Mouse (Mus musculus) liver, embryonic 16.5 days (tissue): Measurements from ENCODE around the gene Zfp467. TPM values are rescaled to one million over a fixed set of nuclear protein-coding genes. Genes with fewer than 3 reads are reported as not detected.

Source experiments
- ATAC-seq: fragments of 200-750 bp; cut with Nextera tagmentation; 2 replicates; pipeline ENCODE4 v1.8.0; 2017; ENCODE audit warnings: low read depth, mild to moderate bottlenecking, moderate number of reproducible peaks, moderate library complexity
- H3K27ac ChIP-seq: fragments of 300-500 bp; sonication (generic); 2 replicates; pipeline ENCODE4 v1.5.1; 2014; ENCODE audit warnings: mild to moderate bottlenecking, low read length
- H3K27me3 ChIP-seq: fragments of 300-500 bp; sonication (generic); 2 replicates; pipeline ENCODE4 v1.6.1; 2014; ENCODE audit warnings: low read depth, low read length, mixed read lengths; ENCODE audit not compliant: control insufficient read depth, insufficient read depth
- H3K36me3 ChIP-seq: fragments of 300-500 bp; sonication (generic); 2 replicates; pipeline ENCODE4 v1.6.1; 2014; ENCODE audit warnings: mild to moderate bottlenecking; ENCODE audit not compliant: control insufficient read depth, insufficient read depth
- H3K4me1 ChIP-seq: fragments of 300-500 bp; sonication (generic); 2 replicates; pipeline ENCODE4 v1.6.1; 2014; ENCODE audit warnings: low read depth, low read length, mixed read lengths; ENCODE audit not compliant: control insufficient read depth
- H3K4me2 ChIP-seq: fragments of 300-500 bp; sonication (generic); 2 replicates; pipeline ENCODE4 v1.6.1; 2014; ENCODE audit warnings: low read depth, low read length, mixed read lengths
- H3K4me3 ChIP-seq: fragments of 300-500 bp; sonication (generic); 2 replicates; pipeline ENCODE4 v1.5.1; 2014; ENCODE audit warnings: low read depth, mild to moderate bottlenecking, low read length
- H3K9ac ChIP-seq: fragments of 300-500 bp; sonication (generic); 2 replicates; pipeline ENCODE4 v1.6.1; 2014; ENCODE audit warnings: low read depth, low read length
- H3K9me3 ChIP-seq: fragments of 300-500 bp; sonication (generic); replicated peaks from 2 replicates; pipeline ENCODE4 v1.6.1; 2016; ENCODE audit warnings: low read length; ENCODE audit not compliant: control insufficient read depth
- WGBS: fragments of 180-500 bp; shearing (Covaris S2); extraction: QIAGEN DNeasy Blood & Tissue Kit; methylation state at CpG from one replicate; pipeline ENCODE4 v1.1.7; 2014; ENCODE audit not compliant: insufficient replicate concordance; 5-methylcytosine and 5-hydroxymethylcytosine counted together
- polyA plus RNA-seq: library from polyadenylated mRNA; unstranded; fragments of >200 nt; fragmentation: Nextera tagmentation; extraction: Ambion mirVana; gene quantifications from 2 replicates; pipeline ENCODE4 v1.2.1, GENCODE M21; 2015

Gene Zfp467
- polyA plus RNA-seq, 1 experiment from 2014 or later = 2.8 TPM

DNA sequence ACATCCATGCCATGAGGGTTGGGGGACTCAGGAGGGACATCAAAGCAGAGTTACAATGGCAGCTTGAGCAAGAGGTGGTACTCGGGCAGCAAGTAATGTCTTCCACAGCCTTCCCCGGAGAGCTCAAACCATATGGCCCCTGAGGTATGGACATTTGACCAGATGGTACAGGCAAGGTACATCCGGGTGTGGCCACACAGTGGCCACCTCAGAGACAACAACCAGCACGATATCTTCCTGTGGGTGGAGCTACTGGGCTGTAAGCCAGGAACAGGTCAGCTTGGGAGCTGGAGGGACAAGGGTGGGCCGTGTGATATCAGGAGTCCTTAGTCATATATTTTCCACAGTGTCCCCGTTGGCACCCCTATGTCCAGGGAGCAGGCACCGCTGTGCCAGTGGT lies 21.9 kb upstream of the Zfp467 start:
- no peak overlapping the region for H3K9ac ChIP-seq
- peaks cover 3% of the 10 kb centered on the region for H3K4me1 ChIP-seq
- no peak overlapping the region for H3K27ac ChIP-seq
- H3K27me3 ChIP-seq = no peaks in the 10 kb centered on the region
- H3K9me3 ChIP-seq = no peaks in the 10 kb centered on the region
- WGBS = 60% methylated on average over 7 of the region's 7 CpGs
- H3K4me2 ChIP-seq = no peak overlapping the region
- no peaks in the 10 kb centered on the region for H3K36me3 ChIP-seq
- no peak for ATAC-seq
- no peak overlapping the region for H3K4me3 ChIP-seq

DNA sequence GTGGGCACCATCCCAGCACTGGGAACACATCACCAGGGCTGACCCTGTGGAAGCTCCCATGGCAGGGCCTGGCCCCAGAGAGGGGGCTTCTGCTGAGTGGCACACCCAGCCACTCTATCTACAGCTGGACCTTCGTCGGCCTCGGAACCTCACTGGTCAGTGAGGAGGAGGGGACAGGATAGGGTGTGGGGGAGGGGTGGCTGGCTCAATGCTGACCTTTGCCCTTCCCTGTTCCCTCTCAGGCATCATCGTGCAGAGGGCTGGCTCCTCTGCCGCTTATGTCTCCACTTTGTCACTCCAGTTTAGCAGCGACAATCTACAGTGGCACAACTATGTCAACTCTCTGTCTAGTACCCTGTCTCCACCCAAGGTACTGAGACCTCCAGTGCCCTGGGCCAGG lies 21.1 kb upstream of the Zfp467 start:
- Histone ChIP-seq H3K4me1 (peaks cover 3% of the 10 kb centered on the region), H3K4me3 (no peak overlapping the region), H3K4me2 (no peak overlapping the region), H3K27ac (no peak overlapping the region), H3K9me3 (no peaks in the 10 kb centered on the region), H3K36me3 (no peaks in the 10 kb centered on the region), H3K27me3 (no peaks in the 10 kb centered on the region), H3K9ac (no peak overlapping the region)
- peak; percentile 16; the same call in 1 of the 2 replicates for ATAC-seq
- WGBS = 37% methylated on average over 6 of the region's 6 CpGs

DNA sequence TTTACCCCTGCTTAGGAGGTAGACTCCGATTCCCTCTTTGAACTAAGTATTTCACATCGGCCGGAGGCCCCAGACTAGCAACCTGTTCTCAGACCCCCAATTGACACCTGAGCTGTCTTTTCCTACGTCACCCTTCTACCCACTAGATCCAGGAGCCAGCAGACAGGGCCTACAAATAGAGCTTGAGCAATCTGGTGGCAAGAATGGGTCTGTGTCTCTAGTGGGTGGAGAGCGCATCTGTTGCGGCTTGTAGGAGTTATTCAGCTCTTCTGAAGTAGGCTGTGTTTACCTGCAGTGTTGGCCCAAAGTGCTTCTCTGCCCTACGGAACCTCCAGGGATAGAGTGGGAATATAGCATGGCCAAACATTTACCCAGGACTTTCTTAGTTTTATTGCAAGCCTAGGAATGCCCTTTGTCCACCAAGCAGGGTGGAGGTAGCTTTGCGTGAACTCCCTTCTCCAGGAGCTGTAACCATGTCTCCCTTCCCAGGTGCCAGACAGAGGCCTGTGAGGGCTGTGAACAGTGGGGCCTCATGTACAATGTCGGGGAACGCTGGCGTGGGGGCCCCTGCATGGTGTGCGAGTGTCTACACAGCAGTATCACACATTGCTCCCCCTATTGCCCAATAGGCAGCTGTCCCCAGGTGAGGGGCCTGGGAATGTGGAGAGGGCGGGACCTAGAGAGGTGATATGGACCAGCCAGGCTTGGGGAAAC lies 19.5 kb upstream of the Zfp467 start:
- H3K27me3 ChIP-seq = no peaks in the 10 kb centered on the region
- no peaks in the 10 kb centered on the region for H3K9me3 ChIP-seq
- no peak overlapping the region for H3K4me3 ChIP-seq
- WGBS = 68% methylated on average over 13 of the region's 13 CpGs
- H3K27ac ChIP-seq = no peak overlapping the region
- H3K4me2 ChIP-seq = no peak overlapping the region
- no peak overlapping the region for H3K9ac ChIP-seq
- ATAC-seq = no peak
- no peaks in the 10 kb centered on the region for H3K36me3 ChIP-seq
- peaks cover 3% of the 10 kb centered on the region for H3K4me1 ChIP-seq

DNA sequence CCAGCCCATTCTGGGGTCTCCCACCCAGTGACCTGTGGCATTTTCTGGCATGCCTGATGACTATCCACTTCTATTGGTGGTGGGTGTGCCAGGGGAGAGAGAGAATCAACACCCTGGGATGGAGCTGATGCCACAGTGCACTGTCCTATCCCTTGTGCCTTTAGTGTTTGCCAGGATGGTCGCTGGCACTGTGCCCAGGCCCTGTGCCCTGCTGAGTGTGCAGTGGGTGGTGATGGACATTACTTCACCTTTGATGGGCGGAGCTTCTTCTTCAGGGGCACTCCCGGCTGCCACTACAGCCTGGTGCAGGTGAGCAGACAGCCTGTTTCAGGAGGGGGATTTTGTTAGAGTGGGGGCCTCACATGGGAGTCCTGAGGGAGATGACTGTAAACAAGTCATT lies 7.1 kb upstream of the Zfp467 start:
- no peak overlapping the region for H3K4me3 ChIP-seq
- no peak for ATAC-seq
- H3K36me3 ChIP-seq = no peaks in the 10 kb centered on the region
- H3K27ac ChIP-seq = no peak overlapping the region
- no peaks in the 10 kb centered on the region for H3K9me3 ChIP-seq
- no peaks in the 10 kb centered on the region for H3K27me3 ChIP-seq
- no peak overlapping the region for H3K9ac ChIP-seq
- 51% methylated on average over 3 of the region's 3 CpGs for WGBS
- H3K4me1 ChIP-seq = no peaks in the 10 kb centered on the region
- H3K4me2 ChIP-seq = no peak overlapping the region

DNA sequence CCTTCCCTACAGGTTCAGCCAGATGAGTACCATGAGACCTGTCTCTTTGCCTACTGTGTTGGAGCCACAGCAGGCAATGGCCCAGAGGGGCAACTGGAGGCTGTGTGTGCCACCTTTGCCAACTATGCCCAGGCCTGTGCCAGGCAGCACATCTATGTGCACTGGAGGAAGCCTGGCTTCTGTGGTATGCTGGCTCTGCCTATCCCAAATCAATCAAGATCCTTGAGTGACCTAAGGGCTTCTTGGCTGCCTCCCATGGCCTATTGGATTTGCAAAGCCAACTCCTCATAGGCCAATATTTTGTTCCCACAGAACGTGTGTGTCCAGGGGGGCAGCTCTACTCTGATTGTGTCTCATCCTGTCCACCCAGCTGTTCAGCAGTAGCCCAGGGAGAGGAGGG lies 6.5 kb upstream of the Zfp467 start:
- ATAC-seq = no peak
- WGBS = 55% methylated on average over 1 of the region's 1 CpGs
- Histone ChIP-seq H3K27ac (no peak overlapping the region), H3K9ac (no peak overlapping the region), H3K36me3 (no peaks in the 10 kb centered on the region), H3K9me3 (no peaks in the 10 kb centered on the region), H3K4me3 (no peak overlapping the region), H3K4me1 (no peaks in the 10 kb centered on the region), H3K4me2 (no peak overlapping the region), H3K27me3 (no peaks in the 10 kb centered on the region; the same call in 1 of the 2 replicates)

DNA sequence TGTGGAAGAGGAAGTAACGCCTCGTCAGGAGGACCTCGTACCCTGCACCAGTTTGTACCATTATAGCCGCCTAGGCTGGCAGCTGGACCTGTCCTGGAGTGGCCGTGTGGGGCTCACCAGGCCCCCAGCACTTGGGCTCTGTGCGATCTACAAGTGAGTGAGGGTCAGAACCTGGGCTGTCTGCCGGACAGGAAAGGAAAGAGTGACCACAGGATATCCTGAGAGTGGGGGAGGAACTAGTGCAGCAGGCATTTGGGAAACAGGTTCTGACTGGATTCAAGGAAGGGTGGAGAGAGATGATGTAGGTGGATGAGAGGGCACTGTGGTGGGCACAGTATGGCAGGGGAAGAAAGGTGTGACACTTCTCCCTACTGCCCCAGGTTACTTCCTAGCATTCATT lies 2.9 kb upstream of the Zfp467 start:
- Histone ChIP-seq H3K4me3 (no peak overlapping the region), H3K4me2 (no peak overlapping the region), H3K9ac (no peak overlapping the region), H3K4me1 (peaks cover 1% of the 10 kb centered on the region; the same call in 1 of the 2 replicates), H3K36me3 (no peaks in the 10 kb centered on the region), H3K9me3 (no peaks in the 10 kb centered on the region), H3K27me3 (peaks cover 15% of the 10 kb centered on the region), H3K27ac (no peak overlapping the region)
- WGBS = 20% methylated on average over 7 of the region's 7 CpGs
- ATAC-seq = no peak

DNA sequence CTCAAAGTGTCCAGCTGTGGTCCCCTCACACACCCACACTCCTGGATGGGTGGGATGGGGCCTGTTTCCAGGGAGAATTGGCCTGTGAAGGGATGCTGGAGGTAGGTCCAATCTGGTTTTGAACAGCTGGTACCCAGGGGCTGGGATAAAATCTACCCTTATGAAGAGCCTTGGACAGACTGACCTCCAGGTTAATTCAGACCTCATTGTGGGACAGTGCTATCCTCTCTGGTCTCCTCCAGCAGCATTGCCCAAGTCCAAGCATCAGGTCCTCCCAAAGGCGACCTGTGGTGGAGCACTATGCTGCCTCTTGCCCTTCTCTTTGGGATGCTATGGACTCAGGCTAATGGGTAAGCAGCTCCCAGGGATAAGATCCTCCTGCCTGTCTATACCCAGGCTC lies 2.3 kb upstream of the Zfp467 start, which contains the start of gene Sspo:
Gene Sspo, plus strand, starts transcription at position 301 of the 400 bp plus-strand sequence.
- no peak for ATAC-seq
- Histone ChIP-seq H3K9me3 (no peaks in the 10 kb centered on the region), H3K4me1 (peaks cover 3% of the 10 kb centered on the region; the same call in 1 of the 2 replicates), H3K36me3 (no peaks in the 10 kb centered on the region), H3K4me3 (no peak within 1 kb of the TSS), H3K9ac (no peak within 1 kb of the TSS), H3K27me3 (peaks cover 15% of the 10 kb centered on the region), H3K27ac (no peak within 1 kb of the TSS), H3K4me2 (no peak within 1 kb of the TSS)
- 50% methylated on average over 1 of the region's 1 CpGs for WGBS

DNA sequence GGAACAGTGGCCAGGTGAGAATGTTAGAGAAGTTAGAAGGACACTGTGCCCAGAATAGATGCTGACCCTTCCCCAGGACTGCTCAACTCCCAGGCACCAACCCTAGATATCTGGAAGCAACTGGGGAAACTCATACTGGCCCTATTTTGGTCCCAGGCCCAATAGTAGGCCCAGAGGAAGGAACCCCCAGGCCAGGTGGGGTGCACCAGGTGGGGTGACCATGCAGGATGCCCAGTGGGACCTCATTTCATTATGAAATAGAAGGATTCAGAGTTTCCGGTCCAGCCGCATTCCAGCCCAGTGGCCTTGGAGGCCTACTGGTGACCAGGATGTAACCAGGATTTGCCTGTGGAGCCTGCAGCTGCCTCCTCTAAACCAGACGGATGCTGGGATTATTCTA lies 1.3 kb upstream of the Zfp467 start:
- peaks cover 15% of the 10 kb centered on the region for H3K27me3 ChIP-seq
- H3K4me1 ChIP-seq = peaks cover 3% of the 10 kb centered on the region; the same call in 1 of the 2 replicates
- H3K9ac ChIP-seq = no peak overlapping the region
- no peak overlapping the region for H3K27ac ChIP-seq
- H3K4me3 ChIP-seq = no peak overlapping the region
- no peaks in the 10 kb centered on the region for H3K9me3 ChIP-seq
- H3K36me3 ChIP-seq = no peaks in the 10 kb centered on the region; the same call in 1 of the 2 replicates
- ATAC-seq = no peak
- 64% methylated on average over 3 of the region's 3 CpGs for WGBS
- no peak overlapping the region for H3K4me2 ChIP-seq

DNA sequence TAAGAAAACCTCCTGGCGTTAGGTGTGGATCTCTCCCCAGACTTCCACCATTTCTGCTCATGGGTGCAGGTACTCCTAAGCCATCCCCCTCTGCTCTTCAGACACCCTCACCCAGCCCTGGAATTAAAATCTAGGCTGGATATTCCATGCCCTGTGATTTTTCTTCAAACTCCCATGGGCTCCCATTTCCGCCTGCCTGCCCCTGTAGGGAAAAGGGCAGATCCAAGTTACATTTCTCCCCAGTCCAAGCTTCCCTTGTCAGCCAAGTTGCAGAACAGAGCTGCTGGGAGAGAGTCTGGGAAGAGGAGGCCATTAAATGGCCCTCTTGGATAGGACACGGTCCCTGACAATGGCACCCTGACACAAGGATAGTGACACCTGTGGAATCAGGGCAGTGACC lies 631 bp upstream of the Zfp467 start:
- 40% methylated on average over 3 of the region's 3 CpGs for WGBS
- H3K9ac ChIP-seq = no peak overlapping the region

More for the DNA sequence above, 631 bp upstream of the Zfp467 start:
- no peaks in the 10 kb centered on the region for H3K9me3 ChIP-seq
- H3K36me3 ChIP-seq = no peaks in the 10 kb centered on the region; the same call in 1 of the 2 replicates
- H3K27me3 ChIP-seq = peaks cover 15% of the 10 kb centered on the region
- no peak for ATAC-seq
- no peak overlapping the region for H3K27ac ChIP-seq
- H3K4me2 ChIP-seq = peak overlapping the region; percentile 77
- no peak overlapping the region; the same call in 1 of the 2 replicates for H3K4me3 ChIP-seq
- peaks cover 3% of the 10 kb centered on the region; the same call in 1 of the 2 replicates for H3K4me1 ChIP-seq
